Mouse (Mus musculus): ENCODE results near the gene Ccn1.
A peak's percentile ranks its signal among the peaks of the same experiment; 100 is the strongest.

Gene Ccn1

GRCm38 (mm10) chr3:145649852-145650202 lies at the start of gene Ccn1:
Gene Ccn1, minus strand, starts transcription at chr3:145649981.
- peak; percentile 76 for DNase-seq

- DNase-seq, result no peak
Observed at GRCm38 (mm10) chr3:145693361-145693760, 43.6 kb upstream of the Ccn1 start.

GRCm38 (mm10) chr3:145692037-145692436 lies 42.3 kb upstream of the Ccn1 start:
- no peak for DNase-seq

- no peak for DNase-seq
Observed at GRCm38 (mm10) chr3:145691415-145691814, 41.6 kb upstream of the Ccn1 start.

- no peak for DNase-seq
Observed at GRCm38 (mm10) chr3:145689271-145689670, 39.5 kb upstream of the Ccn1 start.

GRCm38 (mm10) chr3:145687836-145688235 lies 38.1 kb upstream of the Ccn1 start:
- DNase-seq, result no peak

- DNase-seq, result no peak
Observed at GRCm38 (mm10) chr3:145684604-145685441, 35.0 kb upstream of the Ccn1 start.

GRCm38 (mm10) chr3:145684201-145684600 lies 34.4 kb upstream of the Ccn1 start:
- no peak for DNase-seq

- no peak for DNase-seq
Observed at GRCm38 (mm10) chr3:145681348-145681935, 31.7 kb upstream of the Ccn1 start.

GRCm38 (mm10) chr3:145680686-145681085 lies 30.9 kb upstream of the Ccn1 start:
- no peak for DNase-seq

- no peak for DNase-seq
Observed at GRCm38 (mm10) chr3:145676212-145676611, 26.4 kb upstream of the Ccn1 start.

GRCm38 (mm10) chr3:145674815-145675214 lies 25.0 kb upstream of the Ccn1 start:
- no peak for DNase-seq

GRCm38 (mm10) chr3:145666383-145666782 lies 16.6 kb upstream of the Ccn1 start:
- DNase-seq, result no peak

- no peak for DNase-seq
Observed at GRCm38 (mm10) chr3:145656993-145657713, 7.4 kb upstream of the Ccn1 start.

GRCm38 (mm10) chr3:145654944-145655343 lies 5.2 kb upstream of the Ccn1 start:
- DNase-seq, result no peak

GRCm38 (mm10) chr3:145654028-145654427 lies 4.2 kb upstream of the Ccn1 start:
- no peak for DNase-seq

GRCm38 (mm10) chr3:145653191-145653940 lies 3.6 kb upstream of the Ccn1 start:
- peak; percentile 68 for DNase-seq

GRCm38 (mm10) chr3:145652322-145653131 lies 2.7 kb upstream of the Ccn1 start:
- DNase-seq, result no peak

- DNase-seq, result no peak
Observed at GRCm38 (mm10) chr3:145651978-145652321, 2.2 kb upstream of the Ccn1 start.

GRCm38 (mm10) chr3:145651029-145651977 lies 1.5 kb upstream of the Ccn1 start:
- no peak for DNase-seq

All from right cerebral cortex, postnatal 25 days (tissue).